Mouse (Mus musculus): ENCODE measurements around the gene Klhdc4. TPM values are rescaled to one million over a fixed set of nuclear protein-coding genes. Genes with fewer than 3 reads are reported as not detected.

The Klhdc4 gene
- polyA plus RNA-seq, 1 experiment from 2014 or later, result 26.8 TPM

GRCm38 (mm10) chr8:121849303-121849702 lies 19.9 kb upstream of the Klhdc4 start:
- no peaks in the 10 kb centered on the region for H3K36me3 ChIP-seq
- H3K27me3 ChIP-seq (replicated peaks), result peaks cover 21% of the 10 kb centered on the region
- H3K27ac ChIP-seq (replicated peaks), result no peak overlapping the region
- WGBS, result 74% methylated on average over 9 of the region's 9 CpGs
- H3K9me3 ChIP-seq, result no peaks in the 10 kb centered on the region
- H3K4me3 ChIP-seq, result no peak overlapping the region
- no peak overlapping the region for H3K4me2 ChIP-seq
- no peak for ATAC-seq (ENCODE audit: extremely low read depth, insufficient number of reproducible peaks, low FRiP score, low TSS enrichment)
- no peak overlapping the region for H3K9ac ChIP-seq
- peaks cover 34% of the 10 kb centered on the region for H3K4me1 ChIP-seq

- WGBS, result 54% methylated on average over 10 of the region's 10 CpGs
- ATAC-seq (ENCODE audit: extremely low read depth, insufficient number of reproducible peaks, low FRiP score, low TSS enrichment), result no peak
Measured at GRCm38 (mm10) chr8:121848495-121848894, 19.1 kb upstream of the Klhdc4 start.

GRCm38 (mm10) chr8:121847987-121848386 lies 18.6 kb upstream of the Klhdc4 start:
- Histone ChIP-seq H3K27ac (replicated peaks) (no peak overlapping the region), H3K27me3 (replicated peaks) (peaks cover 21% of the 10 kb centered on the region), H3K4me2 (no peak overlapping the region), H3K9me3 (no peaks in the 10 kb centered on the region), H3K9ac (no peak overlapping the region), H3K4me3 (no peak overlapping the region), H3K4me1 (peaks cover 25% of the 10 kb centered on the region), H3K36me3 (no peaks in the 10 kb centered on the region)
- ATAC-seq (ENCODE audit: extremely low read depth, insufficient number of reproducible peaks, low FRiP score, low TSS enrichment), result no peak
- 69% methylated on average over 6 of the region's 6 CpGs for WGBS

More at GRCm38 (mm10) chr8:121848495-121848894, 19.1 kb upstream of the Klhdc4 start:
- Histone ChIP-seq H3K4me2 (no peak overlapping the region), H3K4me1 (peaks cover 30% of the 10 kb centered on the region), H3K9me3 (no peaks in the 10 kb centered on the region), H3K4me3 (no peak overlapping the region), H3K36me3 (no peaks in the 10 kb centered on the region), H3K27ac (replicated peaks) (no peak overlapping the region), H3K9ac (no peak overlapping the region), H3K27me3 (replicated peaks) (peaks cover 21% of the 10 kb centered on the region)

GRCm38 (mm10) chr8:121847261-121847822 lies 18.0 kb upstream of the Klhdc4 start:
- Histone ChIP-seq H3K27ac (replicated peaks) (no peak overlapping the region), H3K9me3 (no peaks in the 10 kb centered on the region), H3K4me3 (no peak overlapping the region), H3K9ac (no peak overlapping the region), H3K4me1 (peaks cover 20% of the 10 kb centered on the region), H3K4me2 (no peak overlapping the region), H3K36me3 (no peaks in the 10 kb centered on the region), H3K27me3 (replicated peaks) (peaks cover 18% of the 10 kb centered on the region)
- no peak for ATAC-seq (ENCODE audit: extremely low read depth, insufficient number of reproducible peaks, low FRiP score, low TSS enrichment)
- WGBS, result 68% methylated on average over 10 of the region's 10 CpGs

- Histone ChIP-seq H3K9ac (no peak overlapping the region), H3K9me3 (no peaks in the 10 kb centered on the region)
- no peak for ATAC-seq (ENCODE audit: extremely low read depth, insufficient number of reproducible peaks, low FRiP score, low TSS enrichment)
Measured at GRCm38 (mm10) chr8:121846815-121847214, 17.4 kb upstream of the Klhdc4 start.

GRCm38 (mm10) chr8:121844765-121845164 lies 15.4 kb upstream of the Klhdc4 start:
- ATAC-seq (ENCODE audit: extremely low read depth, insufficient number of reproducible peaks, low FRiP score, low TSS enrichment), result no peak
- no peak overlapping the region for H3K4me3 ChIP-seq
- peaks cover 13% of the 10 kb centered on the region for H3K27me3 ChIP-seq (replicated peaks)
- WGBS, result 45% methylated on average over 7 of the region's 7 CpGs
- H3K4me2 ChIP-seq, result no peak overlapping the region
- no peaks in the 10 kb centered on the region for H3K9me3 ChIP-seq
- peaks cover 6% of the 10 kb centered on the region; the same call in 1 of the 2 replicates for H3K36me3 ChIP-seq
- no peaks in the 10 kb centered on the region for H3K4me1 ChIP-seq
- H3K27ac ChIP-seq (replicated peaks), result no peak overlapping the region
- H3K9ac ChIP-seq, result no peak overlapping the region

More at GRCm38 (mm10) chr8:121846815-121847214, 17.4 kb upstream of the Klhdc4 start:
- Histone ChIP-seq H3K27ac (replicated peaks) (no peak overlapping the region), H3K4me2 (no peak overlapping the region), H3K27me3 (replicated peaks) (peaks cover 13% of the 10 kb centered on the region), H3K4me1 (peaks cover 17% of the 10 kb centered on the region), H3K4me3 (no peak overlapping the region), H3K36me3 (0 out of 2 replicates have a peak, but pooled peaks cover 2% of the 10 kb centered on the region)

- WGBS, result 77% methylated on average over 3 of the region's 3 CpGs
- ATAC-seq (ENCODE audit: extremely low read depth, insufficient number of reproducible peaks, low FRiP score, low TSS enrichment), result no peak
- Histone ChIP-seq H3K4me3 (no peak overlapping the region), H3K4me1 (no peaks in the 10 kb centered on the region), H3K36me3 (peaks cover 6% of the 10 kb centered on the region; the same call in 1 of the 2 replicates), H3K9me3 (no peaks in the 10 kb centered on the region), H3K9ac (no peak overlapping the region), H3K27ac (replicated peaks) (no peak overlapping the region), H3K27me3 (replicated peaks) (peaks cover 4% of the 10 kb centered on the region), H3K4me2 (no peak overlapping the region)
Measured at GRCm38 (mm10) chr8:121843184-121843733, 13.9 kb upstream of the Klhdc4 start.

GRCm38 (mm10) chr8:121842064-121842955 lies 12.9 kb upstream of the Klhdc4 start:
- no peak overlapping the region for H3K27ac ChIP-seq (replicated peaks)
- H3K9me3 ChIP-seq, result no peaks in the 10 kb centered on the region
- no peaks in the 10 kb centered on the region for H3K4me1 ChIP-seq
- no peak overlapping the region for H3K4me2 ChIP-seq
- ATAC-seq (ENCODE audit: extremely low read depth, insufficient number of reproducible peaks, low FRiP score, low TSS enrichment), result no peak
- 85% methylated on average over 8 of the region's 8 CpGs for WGBS
- H3K9ac ChIP-seq, result no peak overlapping the region
- H3K4me3 ChIP-seq, result no peak overlapping the region
- peaks cover 6% of the 10 kb centered on the region; the same call in 1 of the 2 replicates for H3K36me3 ChIP-seq
- H3K27me3 ChIP-seq (replicated peaks), result no peaks in the 10 kb centered on the region

- Histone ChIP-seq H3K27me3 (replicated peaks) (no peaks in the 10 kb centered on the region), H3K27ac (replicated peaks) (no peak overlapping the region), H3K36me3 (peaks cover 6% of the 10 kb centered on the region; the same call in 1 of the 2 replicates), H3K4me1 (no peaks in the 10 kb centered on the region), H3K9me3 (no peaks in the 10 kb centered on the region), H3K4me2 (no peak overlapping the region), H3K9ac (no peak overlapping the region), H3K4me3 (no peak overlapping the region)
- ATAC-seq (ENCODE audit: extremely low read depth, insufficient number of reproducible peaks, low FRiP score, low TSS enrichment), result no peak
- WGBS, result 52% methylated on average over 8 of the region's 8 CpGs
Measured at GRCm38 (mm10) chr8:121841242-121841641, 11.9 kb upstream of the Klhdc4 start.

GRCm38 (mm10) chr8:121832503-121832902 lies 3.1 kb upstream of the Klhdc4 start:
- H3K9me3 ChIP-seq, result no peaks in the 10 kb centered on the region
- H3K27me3 ChIP-seq (replicated peaks), result no peaks in the 10 kb centered on the region
- 10% methylated on average over 6 of the region's 6 CpGs for WGBS
- no peak overlapping the region for H3K27ac ChIP-seq (replicated peaks)
- no peak for ATAC-seq (ENCODE audit: extremely low read depth, insufficient number of reproducible peaks, low FRiP score, low TSS enrichment)
- no peaks in the 10 kb centered on the region for H3K36me3 ChIP-seq
- H3K4me3 ChIP-seq, result no peak overlapping the region
- 0 out of 2 replicates have a peak overlapping the region, but pooled peaks have one; percentile 24 for H3K9ac ChIP-seq
- peaks cover 19% of the 10 kb centered on the region for H3K4me1 ChIP-seq
- peak overlapping the region; percentile 42 for H3K4me2 ChIP-seq

GRCm38 (mm10) chr8:121832061-121832460 lies 2.7 kb upstream of the Klhdc4 start:
- Histone ChIP-seq H3K27ac (replicated peaks) (no peak overlapping the region), H3K4me1 (peaks cover 19% of the 10 kb centered on the region), H3K4me3 (no peak overlapping the region), H3K9ac (0 out of 2 replicates have a peak overlapping the region, but pooled peaks have one; percentile 24), H3K9me3 (no peaks in the 10 kb centered on the region), H3K4me2 (peak overlapping the region; percentile 42), H3K27me3 (replicated peaks) (no peaks in the 10 kb centered on the region), H3K36me3 (no peaks in the 10 kb centered on the region)
- 75% methylated on average over 2 of the region's 2 CpGs for WGBS
- no peak for ATAC-seq (ENCODE audit: extremely low read depth, insufficient number of reproducible peaks, low FRiP score, low TSS enrichment)
